Mouse (Mus musculus) ES-E14 (cell line): ENCODE measurements at regions not wholly inside any gene's neighbourhood (a gene's known extent, or its start where the extent isn't known, plus 50 kb on each side); places are given as distances from the start of the nearest gene placed in this dataset.

Experiments
- DNase-seq: peaks from one replicate; pipeline ENCODE4 v3.0.0-alpha.2; 2013; ENCODE audit warnings: low read depth, low spot score
- H3K27ac ChIP-seq: 2 replicates; pipeline ENCODE4 v1.5.1; 2012; ENCODE audit warnings: low read depth, mild to moderate bottlenecking, low read length, moderate library complexity, mixed read lengths; ENCODE audit not compliant: poor library complexity, insufficient read depth, severe bottlenecking
- H3K36me3 ChIP-seq: 2 replicates; pipeline ENCODE4 v1.6.1; 2012; ENCODE audit warnings: mild to moderate bottlenecking, low read length, moderate library complexity, mixed read lengths; ENCODE audit not compliant: control insufficient read depth, poor library complexity, insufficient read depth, severe bottlenecking
- H3K4me1 ChIP-seq, 2 experiments: fragments of 150-350 bp in 1 of 2; sonication (generic) in 1 of 2; 2 replicates each; pipeline ENCODE4 v1.6.1; 2012; ENCODE audit warnings: low read length in 2 of 2, mild to moderate bottlenecking in 1 of 2, mixed read lengths in 1 of 2; ENCODE audit not compliant: control insufficient read depth in 2 of 2, insufficient read depth in 2 of 2, poor library complexity in 1 of 2
- H3K4me3 ChIP-seq, 2 experiments: fragments of 150-350 bp in 1 of 2; sonication (generic) in 1 of 2; 2 replicates each; pipeline ENCODE4 v1.5.1; 2012; ENCODE audit warnings: low read length in 2 of 2, low read depth in 1 of 2, mild to moderate bottlenecking in 1 of 2, mixed read lengths in 1 of 2; ENCODE audit not compliant: insufficient read depth in 1 of 2, poor library complexity in 1 of 2, severe bottlenecking in 1 of 2
- H3K9ac ChIP-seq: 2 replicates; pipeline ENCODE4 v1.6.1; 2012; ENCODE audit warnings: low read depth, mild to moderate bottlenecking, low read length, mixed read lengths; ENCODE audit not compliant: poor library complexity, insufficient read depth, severe bottlenecking
- H3K9me3 ChIP-seq: fragments of 150-350 bp; sonication (generic); 2 replicates; pipeline ENCODE4 v1.6.1; 2012; ENCODE audit warnings: low read depth, mild to moderate bottlenecking, low read length; ENCODE audit not compliant: control insufficient read depth, insufficient read depth
- CHD2 ChIP-seq: IDR thresholded peaks from 2 replicates; pipeline ENCODE4 v1.6.1; 2014; ENCODE audit warnings: mild to moderate bottlenecking, low read depth, low read length, inconsistent platforms
- HCFC1 ChIP-seq: IDR thresholded peaks from 2 replicates; pipeline ENCODE4 v1.6.1; 2012; ENCODE audit warnings: low read length, inconsistent platforms, borderline replicate concordance; ENCODE audit not compliant: insufficient read depth
- MAFK ChIP-seq: IDR thresholded peaks from 2 replicates; pipeline ENCODE4 v1.6.1; 2014; ENCODE audit warnings: mild to moderate bottlenecking, low read depth, low read length, inconsistent platforms; ENCODE audit not compliant: insufficient read depth
- ZC3H11A ChIP-seq: IDR thresholded peaks from 2 replicates; pipeline ENCODE4 v1.6.1; 2012; ENCODE audit warnings: low read depth, mild to moderate bottlenecking, inconsistent platforms, low read length, borderline replicate concordance
- ZNF384 ChIP-seq: IDR thresholded peaks from 2 replicates; pipeline ENCODE4 v1.6.1; 2012; ENCODE audit warnings: low read depth, low read length, inconsistent platforms
- in situ Hi-C, 2 experiments: fragments of 600-800 bp; cut with MboI; formaldehyde crosslinking; loops; one replicate each; pipeline ENCODE4 v1.15.1; 2025; ENCODE audit warnings: low sequenced_read_pairs in 2 of 2, inconsistent platforms in 1 of 2; ENCODE audit not compliant: unreplicated experiment in 2 of 2

DNA sequence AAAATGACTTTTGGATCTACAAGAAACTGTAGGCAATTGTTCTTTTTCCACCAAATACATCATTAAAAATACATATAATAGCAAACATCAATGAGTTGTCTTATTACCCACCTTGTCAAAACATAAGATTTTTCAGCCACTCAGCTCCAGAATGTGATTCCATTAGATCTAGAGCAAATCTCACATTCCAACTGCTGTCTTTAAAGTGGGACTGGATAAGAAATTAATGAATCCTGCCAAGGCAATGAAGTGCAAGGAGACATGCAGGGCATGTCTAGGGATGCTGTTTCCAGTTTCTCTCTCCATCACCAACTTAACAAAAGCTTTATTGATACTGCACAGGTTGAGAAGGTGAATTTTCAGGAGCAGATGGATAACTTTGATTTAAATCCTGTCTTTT is 513.7 kb upstream of the Dmac1 start:
- in situ Hi-C loops = no loop called here
- DNase-seq = no peak
- no peak overlapping the region for H3K9ac ChIP-seq
- H3K36me3 ChIP-seq = no peaks in the 10 kb centered on the region
- no peaks in the 10 kb centered on the region for H3K4me1 ChIP-seq
- H3K4me3 ChIP-seq = no peak overlapping the region
- TF ChIP-seq ZC3H11A = no peak
- TF ChIP-seq HCFC1 = no peak
- no peak for TF ChIP-seq MAFK
- TF ChIP-seq ZNF384 = no peak
- TF ChIP-seq CHD2 = no peak
- H3K27ac ChIP-seq = no peak overlapping the region
- H3K9me3 ChIP-seq = no peaks in the 10 kb centered on the region

DNA sequence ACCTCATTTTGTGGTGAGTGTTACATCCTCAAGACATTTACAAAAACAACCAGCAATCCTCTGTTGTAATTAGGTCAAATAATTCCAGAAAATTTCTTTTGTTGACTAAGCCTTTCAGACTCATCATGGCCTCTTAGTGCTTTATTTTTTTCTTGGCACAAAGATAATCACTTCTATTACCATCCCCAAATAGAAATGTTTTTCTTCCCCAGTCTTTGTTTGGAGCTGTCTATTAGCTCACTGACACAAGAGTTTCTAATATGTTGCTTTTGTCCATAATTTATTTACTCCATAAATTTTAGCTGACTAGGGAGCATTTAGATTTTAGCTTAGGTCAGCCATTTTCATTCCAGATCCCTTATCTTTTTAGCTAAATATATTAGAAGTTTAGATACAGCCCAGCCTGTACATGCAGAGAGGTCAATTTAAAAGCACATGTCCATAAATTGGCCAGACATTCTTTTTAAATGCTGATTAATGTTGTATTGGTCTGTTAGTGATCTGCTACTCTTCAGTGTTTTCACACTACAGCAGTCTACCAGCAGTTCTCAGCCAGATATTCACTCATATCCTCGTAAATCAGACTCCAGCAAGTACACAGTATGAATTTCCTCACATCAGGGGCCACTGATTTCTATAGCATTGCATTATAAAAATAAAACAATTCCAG is 513.0 kb upstream of the Dmac1 start:
- no peak overlapping the region for H3K4me3 ChIP-seq
- H3K27ac ChIP-seq = no peak overlapping the region
- no peaks in the 10 kb centered on the region for H3K4me1 ChIP-seq
- in situ Hi-C loops = no loop called here
- H3K36me3 ChIP-seq = no peaks in the 10 kb centered on the region
- no peak overlapping the region for H3K9ac ChIP-seq
- DNase-seq = no peak
- TF ChIP-seq CHD2 (no peak), MAFK (no peak), ZC3H11A (no peak), HCFC1 (no peak), ZNF384 (no peak)
- no peaks in the 10 kb centered on the region for H3K9me3 ChIP-seq

DNA sequence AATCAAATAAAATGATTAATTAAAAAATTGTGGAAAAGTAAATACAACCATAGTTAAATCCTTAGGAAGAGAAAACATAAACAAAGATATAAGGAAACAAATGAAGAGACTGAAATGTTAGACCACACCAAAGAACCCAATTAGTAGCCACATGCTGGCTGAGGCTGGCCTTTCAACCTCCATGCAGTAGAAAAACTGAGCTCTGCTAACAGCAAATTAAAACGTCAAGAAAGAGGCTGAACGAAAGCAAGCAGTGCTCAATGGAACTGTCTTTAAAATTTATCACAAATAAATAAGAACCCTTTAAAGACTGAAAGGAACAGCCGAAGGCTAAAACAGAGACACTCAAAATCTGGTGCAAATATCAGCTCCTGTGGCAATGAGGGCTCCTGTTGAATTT is 509.3 kb upstream of the Dmac1 start:
- H3K9me3 ChIP-seq = no peaks in the 10 kb centered on the region
- in situ Hi-C loops = no loop called here
- no peaks in the 10 kb centered on the region for H3K36me3 ChIP-seq
- no peak for DNase-seq
- H3K4me1 ChIP-seq = no peaks in the 10 kb centered on the region
- TF ChIP-seq ZC3H11A (no peak), ZNF384 (no peak), HCFC1 (no peak), MAFK (no peak), CHD2 (no peak)
- H3K27ac ChIP-seq = no peak overlapping the region
- H3K9ac ChIP-seq = no peak overlapping the region
- no peak overlapping the region for H3K4me3 ChIP-seq

DNA sequence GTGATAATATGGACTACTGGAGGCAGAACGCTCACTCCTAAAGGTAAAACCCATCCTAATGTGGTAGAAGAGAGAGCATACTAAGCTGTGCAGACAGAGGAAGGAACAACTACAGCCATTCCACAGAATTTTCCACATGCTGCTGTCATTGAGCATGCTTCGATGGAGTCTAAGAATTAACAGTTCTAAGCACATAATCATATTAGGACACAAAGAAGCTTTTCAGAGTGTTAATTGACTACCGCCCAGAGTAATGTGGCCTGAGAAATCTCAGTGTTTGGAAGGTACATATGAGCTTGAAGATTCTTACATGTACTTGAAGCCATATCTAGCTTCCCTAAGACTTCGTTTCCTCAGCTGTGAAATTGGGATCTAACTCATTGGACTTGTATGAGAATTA is 508.3 kb upstream of the Dmac1 start:
- Histone ChIP-seq H3K4me3 (no peak overlapping the region), H3K9me3 (no peaks in the 10 kb centered on the region), H3K27ac (no peak overlapping the region), H3K9ac (no peak overlapping the region), H3K4me1 (no peaks in the 10 kb centered on the region), H3K36me3 (no peaks in the 10 kb centered on the region)
- TF ChIP-seq ZC3H11A = no peak
- TF ChIP-seq CHD2 = no peak
- TF ChIP-seq ZNF384 = no peak
- TF ChIP-seq HCFC1 = no peak
- no peak for TF ChIP-seq MAFK
- in situ Hi-C loops = no loop called here
- DNase-seq = no peak
